8 mouse cellular contexts compared by ENCODE assay signal in the genomic region with DNA sequence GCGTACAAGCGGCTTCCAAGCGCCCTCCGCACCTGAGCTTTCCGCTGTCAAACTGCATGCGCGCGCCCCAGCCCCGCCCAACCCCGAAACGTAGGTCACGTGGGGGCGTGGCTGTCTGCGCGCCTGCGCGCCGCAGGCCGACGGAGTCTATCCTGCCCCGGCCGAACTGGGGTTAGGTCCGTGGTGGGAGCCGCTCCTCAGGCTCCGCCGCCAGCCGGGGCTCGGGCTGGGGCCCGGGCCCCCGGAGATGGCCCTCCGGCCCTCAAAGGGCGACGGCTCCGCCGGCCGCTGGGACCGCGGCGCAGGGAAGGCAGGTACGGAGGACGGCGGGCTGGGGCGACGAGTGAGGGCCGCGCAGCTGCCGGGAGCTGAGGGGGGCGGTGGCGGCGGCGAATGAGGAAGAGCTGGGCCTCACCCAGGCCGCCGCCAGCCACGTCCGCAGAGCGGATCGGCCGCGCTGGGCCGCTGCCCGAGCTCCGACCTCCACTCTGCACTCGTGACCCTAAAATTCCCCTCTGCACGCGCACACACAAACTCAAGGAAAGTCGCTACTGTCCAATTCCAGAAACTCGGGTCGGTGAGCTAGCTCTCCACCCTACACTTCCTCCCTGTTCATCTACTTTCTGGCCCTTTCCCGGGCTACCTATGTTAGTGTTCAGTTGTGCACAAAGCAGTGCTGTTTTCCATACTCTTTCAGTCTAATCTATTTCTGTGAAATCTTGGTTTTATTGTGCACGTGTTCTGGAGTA. TPM values are rescaled to one million over a fixed set of nuclear protein-coding genes. Genes with fewer than 3 reads are reported as not detected.
DNase-seq lines count a peak whose midpoint lies in the region; ATAC-seq and TF ChIP-seq lines count a peak whose summit lies in the region.

Gene Tbc1d20, plus strand, starts transcription at position 102 of the 749 bp plus-strand sequence.

- H3K4me1 ChIP-seq in hindbrain, embryonic 10.5 days (replicated peaks): peaks cover 25% of the 10 kb centered on the region
- H3K4me1 ChIP-seq in lung, postnatal 0 days (ENCODE audit: insufficient read depth, low read depth, low read length): peaks cover 13% of the 10 kb centered on the region

- ATAC-seq in frontal cortex, adult (ENCODE audit: low TSS enrichment): peak; percentile 91
- peak; percentile 98 for ATAC-seq in lung, postnatal 0 days

- under 1% methylated on average over 70 of the region's 70 CpGs for WGBS in hindbrain, embryonic 10.5 days
- WGBS in lung, postnatal 0 days: under 1% methylated on average over 53 of the region's 70 CpGs

- H3K36me3 ChIP-seq in hindbrain, embryonic 10.5 days: no peaks in the 10 kb centered on the region
- no peaks in the 10 kb centered on the region for H3K36me3 ChIP-seq in lung, postnatal 0 days (ENCODE audit: insufficient read depth, low read length)

- TF ChIP-seq CTCF in lung, postnatal 0 days (IDR thresholded peaks at IDR 0.05): no peak

- H3K27ac ChIP-seq in hindbrain, embryonic 10.5 days: peak within 1 kb of the TSS; percentile 96
- peak within 1 kb of the TSS; percentile 92 for H3K27ac ChIP-seq in lung, postnatal 0 days (ENCODE audit: low read length)

- TF ChIP-seq EP300 in lung, postnatal 0 days (IDR thresholded peaks at IDR 0.05): no peak

- H3K9ac ChIP-seq in lung, postnatal 0 days (replicated peaks; ENCODE audit: low read depth): peak within 1 kb of the TSS; percentile 90

- peak; percentile 75 for DNase-seq in MEL-GATA-1-ER (ENCODE audit: extremely low read depth, low read depth)
- DNase-seq in cerebellum, adult 8-10 months: peak; percentile 90
- peak; percentile 91 for DNase-seq in hindbrain, embryonic 10.5 days (ENCODE audit: low spot score)
- peak; percentile 90 for DNase-seq in layer of hippocampus, adult 9-11 months
- peak; percentile 95 for DNase-seq in lung, postnatal 0 days (ENCODE audit: low spot score)
- DNase-seq in ovary, postnatal 14 days (ENCODE audit: low spot score): peak; percentile 81
- peak; percentile 93 for DNase-seq in thymus, postnatal 14 days

- H3K27me3 ChIP-seq in hindbrain, embryonic 10.5 days (ENCODE audit: insufficient read depth, poor library complexity, severe bottlenecking): no peaks in the 10 kb centered on the region
- no peaks in the 10 kb centered on the region for H3K27me3 ChIP-seq in lung, postnatal 0 days (replicated peaks; ENCODE audit: insufficient read depth, low read length)

- H3K9me3 ChIP-seq in hindbrain, embryonic 10.5 days: no peaks in the 10 kb centered on the region
- H3K9me3 ChIP-seq in lung, postnatal 0 days (ENCODE audit: low read length): no peaks in the 10 kb centered on the region

- peak within 1 kb of the TSS; percentile 72 for H3K4me2 ChIP-seq in lung, postnatal 0 days (replicated peaks; ENCODE audit: low read depth, low read length)

- H3K4me3 ChIP-seq in hindbrain, embryonic 10.5 days: peak within 1 kb of the TSS; percentile 94
- H3K4me3 ChIP-seq in lung, postnatal 0 days (ENCODE audit: low read depth, low read length): peak within 1 kb of the TSS; percentile 87

RNA-seq across cellular contexts. Expression of gene Tbc1d20, which starts in this region (rescaled TPM):
- 27.7 and 30.0 TPM in 2 replicates for polyA plus RNA-seq in hindbrain, embryonic 10.5 days (2016; fragmentation: Nextera tagmentation; extraction: Ambion mirVana)
- polyA plus RNA-seq in lung, postnatal 0 days (2015; fragmentation: Nextera tagmentation; extraction: Ambion mirVana): 37.5 and 38.8 TPM in 2 replicates

Comparison
In these comparisons a context has a peak if more than half of its experiments do, and no peak if none do; other contexts are left out.
1. Peak in every context shown above with its lines: DNase-seq, ATAC-seq, H3K4me3 ChIP-seq and H3K27ac ChIP-seq.